Mouse (Mus musculus) G1E-ER4 (cell line): ENCODE results near the gene 1700001J03Rik. TPM values are rescaled to one million over a fixed set of nuclear protein-coding genes. Genes with fewer than 3 reads are reported as not detected.
"Not testable (repeated sequence)": the region's sequence is repeated elsewhere in the genome, so short reads cannot be mapped to it uniquely, and the experiment has no call there.

Experiments used
- GATA1 ChIP-seq: IDR thresholded peaks from one replicate; pipeline ENCODE4 v1.8.0; 2012; ENCODE audit warnings: low read length, inconsistent platforms
- polyA plus RNA-seq: library from polyadenylated mRNA; stranded (reverse); fragments of >175 nt; gene quantifications from 2 replicates; pipeline ENCODE4 v1.2.3, GENCODE M21; 2012

The 1700001J03Rik gene
- polyA plus RNA-seq: not detected in 2 replicates

GRCm38 (mm10) chr5:146185204-146185603 lies at the start of gene 1700001J03Rik:
Gene 1700001J03Rik (minus strand): TSS chr5:146185304.
- TF ChIP-seq GATA1: not testable (repeated sequence)

- TF ChIP-seq GATA1: no peak
Measured at GRCm38 (mm10) chr5:146234336-146234735, 49.2 kb upstream of the 1700001J03Rik start.

- no peak for TF ChIP-seq GATA1
Measured at GRCm38 (mm10) chr5:146232816-146233215, 47.7 kb upstream of the 1700001J03Rik start.

DNA sequence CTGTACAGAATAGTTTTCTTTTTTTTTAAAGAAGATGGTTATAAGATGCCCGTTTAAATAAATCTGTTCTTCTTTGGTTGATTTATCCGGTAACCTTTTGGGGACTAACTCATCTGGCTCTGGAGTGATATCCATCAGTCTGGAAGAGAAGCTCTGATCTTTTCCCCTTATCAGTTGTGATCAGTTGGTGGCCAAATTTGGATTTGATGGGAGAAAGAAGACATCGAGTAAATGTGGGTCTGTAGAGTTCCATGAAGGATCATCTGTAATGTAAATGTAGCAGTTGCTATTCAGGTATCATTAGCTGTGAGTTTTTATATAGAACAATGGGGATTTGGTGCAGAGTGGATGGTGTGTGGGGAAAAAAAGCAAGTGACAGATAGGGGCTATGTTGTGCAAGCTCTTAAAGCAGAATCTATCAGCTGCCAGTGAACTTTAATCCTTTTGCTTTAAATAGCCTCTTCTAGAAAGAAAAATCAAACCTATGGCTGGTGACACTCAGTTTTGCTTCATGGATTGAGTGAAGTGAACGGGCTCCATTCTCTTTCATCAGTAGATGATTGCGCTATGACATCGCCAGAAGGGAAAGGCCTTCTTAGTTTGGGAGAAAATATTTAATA lies 47.1 kb upstream of the 1700001J03Rik start:
- TF ChIP-seq GATA1: no peak

- no peak for TF ChIP-seq GATA1
Measured at GRCm38 (mm10) chr5:146231655-146231996, 46.5 kb upstream of the 1700001J03Rik start.

- TF ChIP-seq GATA1: no peak
Measured at GRCm38 (mm10) chr5:146230864-146231654, 46.0 kb upstream of the 1700001J03Rik start, which contains the start of gene Cdk8. Gene Cdk8 (plus strand): TSS chr5:146231230.

DNA sequence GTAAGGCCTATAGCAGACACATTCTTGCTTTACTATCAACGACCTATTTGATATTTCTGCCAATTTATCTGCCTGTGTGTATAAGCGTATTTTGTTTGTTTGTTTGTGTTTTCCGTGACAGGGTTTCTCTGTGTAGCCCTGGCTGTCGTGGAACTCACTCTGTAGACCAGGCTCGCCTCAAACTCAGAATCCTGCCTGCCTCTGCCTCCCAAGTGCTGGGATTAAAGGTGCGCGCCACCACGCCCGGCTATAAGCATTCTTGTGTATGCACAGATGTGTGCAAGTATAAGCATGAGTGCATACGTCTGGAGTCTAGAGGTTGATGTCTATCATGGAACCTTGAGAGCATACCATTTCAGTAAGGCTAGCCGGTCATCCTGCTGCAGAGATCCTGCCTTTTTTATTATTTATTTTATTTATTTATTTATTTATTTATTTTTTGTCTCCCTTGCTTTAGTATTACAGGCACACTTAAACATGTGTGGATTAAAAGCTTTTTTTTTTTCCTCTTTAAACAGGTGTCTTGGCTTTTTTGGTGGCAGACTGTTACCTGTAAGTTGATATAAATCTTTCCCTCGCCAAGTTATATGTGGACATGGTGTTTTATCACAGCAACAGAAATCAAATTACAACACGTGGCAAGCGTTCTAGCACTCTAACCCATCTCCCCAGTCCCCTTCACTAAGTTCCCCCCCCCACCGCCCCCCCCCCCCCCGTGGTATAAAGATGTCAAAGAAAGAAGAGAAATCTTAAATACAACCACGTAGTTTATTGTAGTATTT lies 45.0 kb upstream of the 1700001J03Rik start:
- no peak for TF ChIP-seq GATA1

- TF ChIP-seq GATA1: no peak
Measured at GRCm38 (mm10) chr5:146227496-146227895, 42.4 kb upstream of the 1700001J03Rik start.

GRCm38 (mm10) chr5:146223786-146224185 lies 38.7 kb upstream of the 1700001J03Rik start:
- no peak for TF ChIP-seq GATA1

GRCm38 (mm10) chr5:146221722-146222121 lies 36.6 kb upstream of the 1700001J03Rik start:
- TF ChIP-seq GATA1: no peak

GRCm38 (mm10) chr5:146220879-146221714 lies 36.0 kb upstream of the 1700001J03Rik start, which contains the start of gene Rnf6:
Gene Rnf6 (minus strand): TSS chr5:146221555.
- TF ChIP-seq GATA1: no peak

DNA sequence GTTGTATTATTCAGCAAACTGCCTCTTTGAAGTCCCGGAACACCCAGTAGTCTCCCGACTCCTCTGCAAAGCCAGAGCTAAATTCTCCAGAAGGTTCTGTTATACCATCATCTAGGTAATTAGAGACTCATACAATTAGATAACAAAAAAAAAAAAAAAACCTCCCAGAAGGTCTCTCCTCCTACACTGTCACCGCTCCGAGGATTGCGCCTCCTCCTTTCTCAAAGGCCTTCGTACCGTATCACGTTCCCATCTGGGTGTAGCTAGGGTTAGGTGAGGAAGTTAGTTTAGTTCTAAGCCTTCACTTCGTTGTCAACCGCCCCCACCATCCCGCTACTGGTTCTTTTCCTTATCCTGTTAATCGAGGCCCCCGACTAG lies 35.4 kb upstream of the 1700001J03Rik start:
- TF ChIP-seq GATA1: no peak

DNA sequence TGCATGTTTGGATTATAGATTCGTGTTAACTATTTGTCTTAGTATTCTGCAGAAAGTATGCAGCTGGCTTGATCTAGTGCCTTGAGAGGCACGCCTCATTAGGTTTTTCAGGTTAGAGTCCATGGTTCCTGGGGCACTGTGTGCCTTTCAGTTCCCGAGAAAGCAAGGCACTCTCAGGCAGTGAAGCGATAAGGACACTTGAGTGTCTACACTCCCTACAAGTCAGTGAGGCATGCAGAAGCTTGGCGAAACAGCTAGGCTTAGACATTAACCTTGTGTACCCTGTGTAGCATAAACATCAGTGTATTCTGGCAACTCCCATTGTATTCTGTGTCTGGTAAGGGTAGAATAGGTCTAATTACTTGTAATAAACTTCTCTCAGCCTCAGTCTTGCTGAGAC lies 20.4 kb upstream of the 1700001J03Rik start:
- TF ChIP-seq GATA1: no peak

- TF ChIP-seq GATA1: no peak
Measured at GRCm38 (mm10) chr5:146203921-146204320, 18.8 kb upstream of the 1700001J03Rik start.

- no peak for TF ChIP-seq GATA1
Measured at GRCm38 (mm10) chr5:146200580-146200979, 15.5 kb upstream of the 1700001J03Rik start.
